Mouse (Mus musculus): ENCODE data around the gene Cyld. TPM values are rescaled to one million over a fixed set of nuclear protein-coding genes. Genes with fewer than 3 reads are reported as not detected.

Gene Cyld
- total and polyA plus RNA-seq, 3 experiments: 7.2 to 7.8 TPM; not detected in 1

GRCm38 (mm10) chr8:88775298-88775646 lies 78.4 kb downstream of the Cyld start:
- H3K9me3 ChIP-seq (replicated peaks; ENCODE audit: insufficient read depth, low read length): no peaks in the 10 kb centered on the region
- no peak overlapping the region for H3K9ac ChIP-seq (ENCODE audit: control insufficient read depth, low read depth, low read length, poor library complexity, severe bottlenecking)
- no peak for TF ChIP-seq USF2 (IDR thresholded peaks at IDR 0.05; ENCODE audit: borderline replicate concordance in 1 of 2, insufficient read depth in 1 of 2, low read depth in 1 of 2, low read length in 2 of 2)
- H3K27me3 ChIP-seq (ENCODE audit: control insufficient read depth in 1 of 2, insufficient read depth in 2 of 2, low read length in 2 of 2): no peaks in the 10 kb centered on the region
- no peak overlapping the region for H3K4me3 ChIP-seq (ENCODE audit: control insufficient read depth in 1 of 2, insufficient read depth in 1 of 2, low read depth in 2 of 2, low read length in 2 of 2)
- H3K27ac ChIP-seq (ENCODE audit: control insufficient read depth, low read depth, low read length): no peak overlapping the region
- no peaks in the 10 kb centered on the region for H3K4me1 ChIP-seq (ENCODE audit: control insufficient read depth in 1 of 2, insufficient read depth in 2 of 2, low read length in 2 of 2)
- no peaks in the 10 kb centered on the region for H3K79me2 ChIP-seq (ENCODE audit: control insufficient read depth, insufficient read depth, low read length, poor library complexity)
- no peak for DNase-seq (ENCODE audit: low read depth, low spot score)
- H3K36me3 ChIP-seq (ENCODE audit: control insufficient read depth in 1 of 2, insufficient read depth in 2 of 2, low read length in 2 of 2): no peaks in the 10 kb centered on the region

GRCm38 (mm10) chr8:88780142-88780541 lies 83.3 kb downstream of the Cyld start:
- TF ChIP-seq TCF12 (IDR thresholded peaks at IDR 0.05; ENCODE audit: low read depth, low read length) (no peak), GATA1 (IDR thresholded peaks at IDR 0.05; ENCODE audit: low read depth, low read length) (no peak), ZNF384 (IDR thresholded peaks at IDR 0.05; ENCODE audit: low read depth, low read length) (no peak), ETS1 (IDR thresholded peaks at IDR 0.05; ENCODE audit: low read depth, low read length) (no peak), MYC (IDR thresholded peaks at IDR 0.05; ENCODE audit: low read depth, low read length) (no peak), E2F4 (IDR thresholded peaks at IDR 0.05; ENCODE audit: borderline replicate concordance, low read depth, low read length) (no peak)
- H3K4me1 ChIP-seq (ENCODE audit: control insufficient read depth in 1 of 2, insufficient read depth in 2 of 2, low read length in 2 of 2): no peaks in the 10 kb centered on the region
- no peak for DNase-seq (ENCODE audit: low read depth, low spot score)
- H3K79me2 ChIP-seq (ENCODE audit: control insufficient read depth, insufficient read depth, low read length, poor library complexity): no peaks in the 10 kb centered on the region
- no peak overlapping the region for H3K27ac ChIP-seq (ENCODE audit: control insufficient read depth, low read depth, low read length)
- H3K27me3 ChIP-seq (ENCODE audit: control insufficient read depth in 1 of 2, insufficient read depth in 2 of 2, low read length in 2 of 2): no peaks in the 10 kb centered on the region
- no peaks in the 10 kb centered on the region for H3K36me3 ChIP-seq (ENCODE audit: control insufficient read depth in 1 of 2, insufficient read depth in 2 of 2, low read length in 2 of 2)
- no peak overlapping the region for H3K9ac ChIP-seq (ENCODE audit: control insufficient read depth, low read depth, low read length, poor library complexity, severe bottlenecking)
- H3K4me3 ChIP-seq (ENCODE audit: control insufficient read depth in 1 of 2, insufficient read depth in 1 of 2, low read depth in 2 of 2, low read length in 2 of 2): no peak overlapping the region
- H3K9me3 ChIP-seq (replicated peaks; ENCODE audit: insufficient read depth, low read length): no peaks in the 10 kb centered on the region

- Histone ChIP-seq H3K9me3 (replicated peaks; ENCODE audit: insufficient read depth, low read length) (no peaks in the 10 kb centered on the region), H3K36me3 (ENCODE audit: control insufficient read depth in 1 of 2, insufficient read depth in 2 of 2, low read length in 2 of 2) (no peaks in the 10 kb centered on the region), H3K4me1 (ENCODE audit: control insufficient read depth in 1 of 2, insufficient read depth in 2 of 2, low read length in 2 of 2) (no peaks in the 10 kb centered on the region), H3K9ac (ENCODE audit: control insufficient read depth, low read depth, low read length, poor library complexity, severe bottlenecking) (no peak overlapping the region), H3K4me3 (ENCODE audit: control insufficient read depth in 1 of 2, insufficient read depth in 1 of 2, low read depth in 2 of 2, low read length in 2 of 2) (no peak overlapping the region), H3K27ac (ENCODE audit: control insufficient read depth, low read depth, low read length) (no peak overlapping the region), H3K27me3 (ENCODE audit: control insufficient read depth in 1 of 2, insufficient read depth in 2 of 2, low read length in 2 of 2) (no peaks in the 10 kb centered on the region), H3K79me2 (ENCODE audit: control insufficient read depth, insufficient read depth, low read length, poor library complexity) (no peaks in the 10 kb centered on the region)
- TF ChIP-seq E2F4 (IDR thresholded peaks at IDR 0.05; ENCODE audit: borderline replicate concordance, low read depth, low read length): no peak
- no peak for TF ChIP-seq POLR2A (IDR thresholded peaks at IDR 0.05; ENCODE audit: control insufficient read depth in 1 of 2, insufficient read depth in 1 of 2, low read depth in 1 of 2, low read length in 2 of 2, poor library complexity in 1 of 2)
- TF ChIP-seq MYC (IDR thresholded peaks at IDR 0.05; ENCODE audit: low read depth, low read length): no peak
- no peak for TF ChIP-seq UBTF (IDR thresholded peaks at IDR 0.05; ENCODE audit: borderline replicate concordance, insufficient read depth, low read depth, low read length)
- no peak for TF ChIP-seq RCOR1 (IDR thresholded peaks at IDR 0.05; ENCODE audit: low read depth, low read length)
- TF ChIP-seq ZMIZ1 (IDR thresholded peaks at IDR 0.05; ENCODE audit: low read depth, low read length): no peak
- no peak for TF ChIP-seq HCFC1 (IDR thresholded peaks at IDR 0.05; ENCODE audit: low read depth, low read length)
- no peak for TF ChIP-seq ETS1 (IDR thresholded peaks at IDR 0.05; ENCODE audit: low read depth, low read length)
- TF ChIP-seq CHD1 (IDR thresholded peaks at IDR 0.05; ENCODE audit: low read depth, low read length): no peak
- no peak for TF ChIP-seq KAT2A (conservative IDR thresholded peaks at IDR 0.05; ENCODE audit: low read depth, low read length)
- no peak for DNase-seq (ENCODE audit: low read depth, low spot score)
Measured at GRCm38 (mm10) chr8:88781283-88781682, 84.5 kb downstream of the Cyld start.

All from MEL (cell line).